Comparison of ENCODE assay signal across 11 mouse cellular contexts in genomic region chr7:92703661-92704060, GRCm38 (mm10).
"Had no signal": no experiment of that assay in that cellular context is flagged by ENCODE, and none has a peak within 500 bp of the region (broad histone marks: within the 10 kb centered on the region; RNA-seq: fewer than 3 reads in every experiment).

No protein-coding gene starts in this region.

- ATAC-seq: liver, postnatal 0 days; midbrain, embryonic 13.5 days had no signal

- H3K27ac ChIP-seq: kidney, postnatal 0 days; limb, embryonic 12.5 days; liver, embryonic 13.5 days; midbrain, embryonic 13.5 days had no signal

- H3K4me3 ChIP-seq: limb, embryonic 12.5 days; liver, embryonic 13.5 days; midbrain, embryonic 13.5 days had no signal

- H3K36me3 ChIP-seq: limb, embryonic 12.5 days; liver, embryonic 13.5 days; midbrain, embryonic 13.5 days had no signal

- H3K4me1 ChIP-seq: limb, embryonic 12.5 days; liver, embryonic 13.5 days; midbrain, embryonic 13.5 days had no signal

- H3K9me3 ChIP-seq: limb, embryonic 12.5 days; liver, embryonic 13.5 days; midbrain, embryonic 13.5 days had no signal

- H3K27me3 ChIP-seq: liver, embryonic 13.5 days; midbrain, embryonic 13.5 days had no signal

- H3K4me2 ChIP-seq: limb, embryonic 12.5 days; liver, embryonic 13.5 days; midbrain, embryonic 13.5 days had no signal

- H3K9ac ChIP-seq: limb, embryonic 12.5 days; liver, embryonic 13.5 days; liver, postnatal 0 days; midbrain, embryonic 13.5 days had no signal

- DNase-seq: kidney, postnatal 36 days; layer of hippocampus, adult 9-11 months; layer of hippocampus, postnatal 36 days; liver; liver, embryonic 13.5 days; liver, postnatal 0 days; right cerebral cortex, postnatal 14 days; thymus, postnatal 4 days had no signal
